Mouse (Mus musculus): Measurements from ENCODE around the gene Gm12216.
A peak's percentile ranks its signal among the peaks of the same experiment; 100 is the strongest.

- no peak for TF ChIP-seq CTCF (IDR thresholded peaks at IDR 0.05; ENCODE audit: insufficient read depth, low read length)
- peak; percentile 28; the same call in 1 of the 2 replicates for TF ChIP-seq POLR2A (IDR thresholded peaks at IDR 0.05; ENCODE audit: borderline replicate concordance, extremely low read depth, low read depth, low read length)
Measured at GRCm38 (mm10) chr11:53892716-53893416, 33.8 kb upstream of the Gm12216 start.
